Mouse (Mus musculus): ENCODE data around the gene Vwa8. TPM values are rescaled to one million over a fixed set of nuclear protein-coding genes. Genes with fewer than 3 reads are reported as not detected.

The Vwa8 gene
- polyA plus RNA-seq, 1 experiment from 2014 or later = 11.7 TPM

DNA sequence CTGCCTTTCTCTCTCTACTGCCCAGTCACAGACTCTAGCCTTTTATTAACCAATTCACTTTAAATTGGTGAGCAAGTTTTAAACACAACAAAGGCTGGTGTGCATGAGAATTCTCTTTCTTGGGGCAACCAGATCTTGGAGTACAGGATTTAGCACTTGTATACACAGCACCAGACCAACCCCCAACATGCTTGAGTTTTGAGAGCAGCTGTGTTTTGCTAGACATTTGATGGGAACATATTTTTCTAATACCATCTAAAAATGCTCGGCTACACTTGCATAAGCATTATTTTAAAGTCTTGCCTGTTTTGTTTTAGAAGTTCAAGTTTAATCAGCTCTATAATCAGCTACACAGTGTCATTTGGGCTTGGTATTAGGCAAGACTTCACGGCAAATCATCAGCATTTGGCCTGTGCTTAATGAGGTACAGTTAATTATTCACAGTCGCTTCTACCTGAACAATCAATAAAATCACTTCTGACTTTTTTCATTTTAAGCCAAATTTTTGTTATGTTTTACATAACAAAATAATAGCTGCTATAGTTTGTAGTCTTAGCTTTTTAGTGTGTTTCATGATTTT, 180.2 kb downstream of the Vwa8 start:
- WGBS = 68% methylated on average over 3 of the region's 3 CpGs

DNA sequence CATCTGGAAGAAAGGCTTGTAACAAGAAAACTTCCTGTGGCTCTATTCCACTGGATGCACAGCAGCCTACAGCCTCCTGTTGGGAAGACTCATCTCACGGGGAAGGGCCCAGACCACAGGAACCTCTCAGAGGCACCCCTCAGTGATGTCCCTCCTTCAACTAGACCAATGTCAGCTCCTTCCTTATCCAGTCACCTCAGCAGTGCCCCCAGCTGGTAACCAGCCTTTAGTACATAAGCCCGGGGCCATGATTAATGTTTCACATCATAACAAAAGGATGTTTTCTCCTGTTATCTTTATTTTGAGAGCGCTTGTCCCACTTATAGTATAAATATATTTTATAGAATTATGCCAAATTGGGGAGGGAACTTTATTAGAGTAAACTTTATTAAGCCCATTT, 181.9 kb downstream of the Vwa8 start:
- ATAC-seq (ENCODE audit: low FRiP score, low TSS enrichment) (no peak), DNase-seq (ENCODE audit: low spot score) (no peak)
- no peak overlapping the region for H3K4me2 ChIP-seq (replicated peaks; ENCODE audit: low read depth)
- H3K27me3 ChIP-seq (ENCODE audit: control insufficient read depth, insufficient read depth, low read length) = no peaks in the 10 kb centered on the region
- no peak overlapping the region for H3K27ac ChIP-seq (replicated peaks)
- no peaks in the 10 kb centered on the region for H3K36me3 ChIP-seq (ENCODE audit: control insufficient read depth, insufficient read depth, low read length)
- peak; percentile 32 for TF ChIP-seq CTCF (IDR thresholded peaks at IDR 0.05; ENCODE audit: low read depth)
- TF ChIP-seq EP300 (optimal IDR thresholded peaks at IDR 0.05) = no peak
- H3K9me3 ChIP-seq (ENCODE audit: control insufficient read depth, low read length) = no peaks in the 10 kb centered on the region
- no peaks in the 10 kb centered on the region for H3K4me1 ChIP-seq (replicated peaks; ENCODE audit: control insufficient read depth, insufficient read depth)
- H3K9ac ChIP-seq (ENCODE audit: low read length) = no peak overlapping the region
- H3K4me3 ChIP-seq (ENCODE audit: low read depth, low read length) = no peak overlapping the region
- 91% methylated on average over 3 of the region's 3 CpGs for WGBS

More for the DNA sequence above, 180.2 kb downstream of the Vwa8 start:
- no peak overlapping the region for H3K27ac ChIP-seq (replicated peaks)
- no peak overlapping the region for H3K4me2 ChIP-seq (replicated peaks; ENCODE audit: low read depth)
- no peak overlapping the region for H3K4me3 ChIP-seq (ENCODE audit: low read depth, low read length)
- no peaks in the 10 kb centered on the region for H3K27me3 ChIP-seq (ENCODE audit: control insufficient read depth, insufficient read depth, low read length)
- DNase-seq (ENCODE audit: low spot score) (no peak), ATAC-seq (ENCODE audit: low FRiP score, low TSS enrichment) (no peak)
- no peak overlapping the region for H3K9ac ChIP-seq (ENCODE audit: low read length)
- no peaks in the 10 kb centered on the region for H3K36me3 ChIP-seq (ENCODE audit: control insufficient read depth, insufficient read depth, low read length)
- no peaks in the 10 kb centered on the region for H3K4me1 ChIP-seq (replicated peaks; ENCODE audit: control insufficient read depth, insufficient read depth)
- TF ChIP-seq CTCF (IDR thresholded peaks at IDR 0.05; ENCODE audit: low read depth) = no peak
- TF ChIP-seq EP300 (optimal IDR thresholded peaks at IDR 0.05) = no peak
- no peaks in the 10 kb centered on the region for H3K9me3 ChIP-seq (ENCODE audit: control insufficient read depth, low read length)

DNA sequence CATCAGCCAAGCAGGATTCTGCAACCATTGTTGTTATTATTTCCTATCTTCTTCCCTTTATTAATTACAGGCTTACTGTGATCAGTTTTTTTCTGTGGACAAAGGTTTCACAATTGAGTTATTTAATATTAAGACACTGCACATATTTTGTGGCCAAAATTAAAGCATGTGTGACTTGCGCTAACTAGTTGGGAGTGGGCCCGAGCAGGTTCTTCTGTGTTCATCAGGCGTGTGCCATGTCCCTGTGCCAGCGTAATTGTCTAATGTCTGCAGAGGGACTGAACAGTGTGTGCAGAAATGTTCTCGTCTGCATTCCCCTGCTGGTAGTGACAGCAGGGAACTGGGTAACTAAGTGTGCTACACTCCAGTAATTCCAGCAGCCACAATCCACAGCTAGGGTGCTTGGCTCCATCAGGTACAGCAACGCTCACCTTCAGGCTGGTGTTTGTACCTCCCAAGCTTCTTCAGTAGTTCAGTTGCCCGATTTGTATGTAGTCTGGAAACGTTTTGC, 182.4 kb downstream of the Vwa8 start:
- Histone ChIP-seq H3K4me1 (replicated peaks; ENCODE audit: control insufficient read depth, insufficient read depth) (no peaks in the 10 kb centered on the region), H3K4me2 (replicated peaks; ENCODE audit: low read depth) (no peak overlapping the region), H3K4me3 (ENCODE audit: low read depth, low read length) (no peak overlapping the region), H3K9ac (ENCODE audit: low read length) (no peak overlapping the region), H3K9me3 (ENCODE audit: control insufficient read depth, low read length) (no peaks in the 10 kb centered on the region), H3K27ac (replicated peaks) (no peak overlapping the region), H3K27me3 (ENCODE audit: control insufficient read depth, insufficient read depth, low read length) (no peaks in the 10 kb centered on the region), H3K36me3 (ENCODE audit: control insufficient read depth, insufficient read depth, low read length) (no peaks in the 10 kb centered on the region)
- 91% methylated on average over 8 of the region's 8 CpGs for WGBS
- ATAC-seq (ENCODE audit: low FRiP score, low TSS enrichment) (no peak), DNase-seq (ENCODE audit: low spot score) (no peak)
- TF ChIP-seq EP300 (optimal IDR thresholded peaks at IDR 0.05) (no peak), CTCF (IDR thresholded peaks at IDR 0.05; ENCODE audit: low read depth) (no peak)

DNA sequence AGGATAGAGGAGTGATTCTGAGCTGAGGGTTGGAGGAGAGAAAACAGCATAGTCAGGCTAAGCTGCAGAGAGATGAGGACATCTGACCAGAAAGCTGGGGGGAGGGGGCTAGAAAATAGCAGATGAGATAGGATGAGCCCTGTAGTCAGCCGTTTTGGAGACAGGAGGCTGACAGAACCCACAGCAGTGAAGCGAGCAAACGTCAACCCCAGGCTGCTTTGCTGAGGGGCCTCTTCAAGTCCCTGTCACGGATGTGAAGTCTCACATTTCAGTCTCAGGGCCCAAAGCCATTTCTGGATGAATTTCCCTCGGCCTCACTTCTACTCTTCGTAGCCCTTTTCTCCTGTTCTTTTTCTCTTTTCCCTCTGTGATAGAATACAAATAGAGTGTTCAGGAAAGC, 184.5 kb downstream of the Vwa8 start:
- Histone ChIP-seq H3K9ac (ENCODE audit: low read length) (no peak overlapping the region), H3K4me1 (replicated peaks; ENCODE audit: control insufficient read depth, insufficient read depth) (no peaks in the 10 kb centered on the region), H3K4me2 (replicated peaks; ENCODE audit: low read depth) (no peak overlapping the region), H3K27me3 (ENCODE audit: control insufficient read depth, insufficient read depth, low read length) (no peaks in the 10 kb centered on the region), H3K27ac (replicated peaks) (peak overlapping the region; percentile 53; the same call in 1 of the 2 replicates), H3K36me3 (ENCODE audit: control insufficient read depth, insufficient read depth, low read length) (0 out of 2 replicates have a peak, but pooled peaks cover 3% of the 10 kb centered on the region), H3K4me3 (ENCODE audit: low read depth, low read length) (no peak overlapping the region), H3K9me3 (ENCODE audit: control insufficient read depth, low read length) (no peaks in the 10 kb centered on the region)
- ATAC-seq (ENCODE audit: low FRiP score, low TSS enrichment) (no peak), DNase-seq (ENCODE audit: low spot score) (no peak)
- TF ChIP-seq EP300 (optimal IDR thresholded peaks at IDR 0.05) (no peak), CTCF (IDR thresholded peaks at IDR 0.05; ENCODE audit: low read depth) (no peak)
- WGBS = 52% methylated on average over 6 of the region's 6 CpGs

DNA sequence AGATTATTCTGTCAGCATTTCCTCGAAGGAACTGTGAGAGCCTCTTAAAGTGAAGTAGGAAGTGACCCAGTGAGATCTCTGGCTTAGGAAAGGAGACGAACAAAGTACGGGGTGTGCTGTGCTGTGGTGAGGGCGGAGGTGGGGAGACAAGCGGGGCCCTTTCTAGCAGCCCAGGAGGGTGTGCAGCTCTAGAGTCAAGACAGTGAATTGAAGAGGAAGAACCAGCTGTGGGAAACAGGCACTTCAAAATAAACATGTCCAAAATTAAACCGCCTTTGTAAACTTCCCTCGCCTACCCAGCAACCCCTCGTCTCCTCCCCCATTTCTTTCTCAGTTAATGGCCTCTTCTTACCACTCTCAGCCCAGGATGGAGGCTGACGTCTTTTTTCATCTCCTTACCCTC, 185.7 kb downstream of the Vwa8 start:
- TF ChIP-seq CTCF (IDR thresholded peaks at IDR 0.05; ENCODE audit: low read depth) (no peak), EP300 (optimal IDR thresholded peaks at IDR 0.05) (no peak)
- DNase-seq (ENCODE audit: low spot score) (no peak), ATAC-seq (ENCODE audit: low FRiP score, low TSS enrichment) (no peak)
- Histone ChIP-seq H3K27ac (replicated peaks) (peak overlapping the region; percentile 37), H3K36me3 (ENCODE audit: control insufficient read depth, insufficient read depth, low read length) (0 out of 2 replicates have a peak, but pooled peaks cover 5% of the 10 kb centered on the region), H3K27me3 (ENCODE audit: control insufficient read depth, insufficient read depth, low read length) (no peaks in the 10 kb centered on the region), H3K4me3 (ENCODE audit: low read depth, low read length) (no peak overlapping the region), H3K9me3 (ENCODE audit: control insufficient read depth, low read length) (no peaks in the 10 kb centered on the region), H3K4me2 (replicated peaks; ENCODE audit: low read depth) (no peak overlapping the region), H3K9ac (ENCODE audit: low read length) (no peak overlapping the region), H3K4me1 (replicated peaks; ENCODE audit: control insufficient read depth, insufficient read depth) (no peaks in the 10 kb centered on the region)
- WGBS = 24% methylated on average over 9 of the region's 9 CpGs

DNA sequence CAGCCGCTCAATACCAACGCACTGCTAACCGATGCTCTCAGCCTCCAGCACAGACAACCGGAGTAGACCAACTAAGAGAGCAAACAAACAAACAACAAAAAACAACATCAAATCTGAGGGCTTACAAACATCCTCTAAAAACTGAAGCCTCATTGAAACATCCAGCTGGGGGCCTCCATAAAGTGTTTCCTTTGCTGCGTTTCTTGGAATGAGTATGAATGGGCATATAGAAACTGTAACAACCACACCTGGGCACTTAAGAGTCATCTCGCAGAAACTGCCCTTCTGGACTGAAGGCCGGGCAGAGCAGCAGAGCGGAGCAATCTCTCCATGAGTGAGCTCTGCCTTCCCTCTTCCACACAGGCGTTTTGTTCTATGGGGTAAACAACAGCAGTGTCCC, 186.7 kb downstream of the Vwa8 start:
- Histone ChIP-seq H3K9me3 (ENCODE audit: control insufficient read depth, low read length) (no peaks in the 10 kb centered on the region), H3K4me1 (replicated peaks; ENCODE audit: control insufficient read depth, insufficient read depth) (no peaks in the 10 kb centered on the region), H3K4me3 (ENCODE audit: low read depth, low read length) (no peak overlapping the region), H3K4me2 (replicated peaks; ENCODE audit: low read depth) (no peak overlapping the region), H3K36me3 (ENCODE audit: control insufficient read depth, insufficient read depth, low read length) (0 out of 2 replicates have a peak, but pooled peaks cover 5% of the 10 kb centered on the region), H3K27ac (replicated peaks) (no peak overlapping the region), H3K27me3 (ENCODE audit: control insufficient read depth, insufficient read depth, low read length) (no peaks in the 10 kb centered on the region), H3K9ac (ENCODE audit: low read length) (no peak overlapping the region)
- 92% methylated on average over 9 of the region's 9 CpGs for WGBS
- DNase-seq (ENCODE audit: low spot score) = no peak
- no peak for ATAC-seq (ENCODE audit: low FRiP score, low TSS enrichment)
- TF ChIP-seq CTCF (IDR thresholded peaks at IDR 0.05; ENCODE audit: low read depth) (no peak), EP300 (optimal IDR thresholded peaks at IDR 0.05) (no peak)

Data from stomach, postnatal 0 days (tissue).